Mouse (Mus musculus): ENCODE measurements around the gene Ablim1. TPM values are rescaled to one million over a fixed set of nuclear protein-coding genes. Genes with fewer than 3 reads are reported as not detected.

Ablim1 gene
- polyA plus RNA-seq (2015; fragmentation: Nextera tagmentation; extraction: Ambion mirVana) = 61.8 and 62.0 TPM in 2 replicates

DNA sequence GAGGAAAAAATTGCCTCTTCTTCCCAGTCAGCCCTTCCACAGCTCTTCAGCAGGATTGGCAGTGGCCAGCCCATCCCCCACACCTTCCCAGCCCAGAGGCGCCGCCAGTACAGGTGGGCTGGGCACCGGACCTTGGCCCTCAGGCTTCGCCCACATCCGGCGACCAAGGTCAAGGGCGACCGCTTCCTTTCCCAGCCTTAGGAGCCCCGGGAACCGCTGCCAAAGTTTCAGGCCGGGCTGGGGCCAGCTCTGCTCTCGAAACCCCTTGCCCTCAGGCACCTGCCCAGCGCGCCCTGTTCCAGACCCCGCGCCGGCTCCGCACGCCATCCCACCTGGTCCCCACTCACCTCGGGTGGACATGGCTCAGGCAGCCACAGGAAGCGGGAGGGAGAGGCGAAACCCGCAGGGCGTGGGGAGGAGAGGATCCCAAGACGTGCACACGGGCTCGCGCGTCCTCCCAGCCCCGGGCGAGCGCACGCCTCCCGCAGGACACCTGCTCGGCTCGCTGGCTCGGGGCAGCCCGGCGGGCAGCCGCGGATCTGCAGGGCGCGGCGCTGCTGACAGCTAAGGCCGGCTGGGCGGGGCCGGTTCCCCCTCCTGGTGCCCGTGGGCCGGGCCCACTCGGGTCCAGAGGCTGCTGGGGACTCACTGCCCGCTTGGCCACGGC, at the start of gene Ablim1:
Gene Ablim1, minus strand, starts transcription at position 574 of the 667 bp plus-strand sequence.
- Histone ChIP-seq H3K27me3 (ENCODE audit: control insufficient read depth, insufficient read depth, low read length) (no peaks in the 10 kb centered on the region), H3K9ac (ENCODE audit: low read length) (peak within 1 kb of the TSS; percentile 65), H3K27ac (replicated peaks) (peak within 1 kb of the TSS; percentile 79), H3K36me3 (ENCODE audit: control insufficient read depth, insufficient read depth, low read length) (no peaks in the 10 kb centered on the region), H3K4me1 (replicated peaks; ENCODE audit: control insufficient read depth, insufficient read depth) (peaks cover 3% of the 10 kb centered on the region; the same call in 1 of the 2 replicates), H3K4me2 (replicated peaks; ENCODE audit: low read depth) (peak within 1 kb of the TSS; percentile 96), H3K4me3 (ENCODE audit: low read depth, low read length) (peak within 1 kb of the TSS; percentile 60), H3K9me3 (ENCODE audit: control insufficient read depth, low read length) (no peaks in the 10 kb centered on the region)
- DNase-seq (ENCODE audit: low spot score) (peak; percentile 81), ATAC-seq (ENCODE audit: low FRiP score, low TSS enrichment) (peak; percentile 88)
- TF ChIP-seq CTCF (IDR thresholded peaks at IDR 0.05; ENCODE audit: low read depth) (peak; percentile 48; the same call in 1 of the 2 replicates), EP300 (optimal IDR thresholded peaks at IDR 0.05) (no peak)
- WGBS = under 1% methylated on average over 51 of the region's 52 CpGs

- Histone ChIP-seq H3K27me3 (ENCODE audit: control insufficient read depth, insufficient read depth, low read length) (no peaks in the 10 kb centered on the region), H3K4me2 (replicated peaks; ENCODE audit: low read depth) (peak overlapping the region; percentile 61), H3K4me1 (replicated peaks; ENCODE audit: control insufficient read depth, insufficient read depth) (peaks cover 23% of the 10 kb centered on the region), H3K9me3 (ENCODE audit: control insufficient read depth, low read length) (no peaks in the 10 kb centered on the region), H3K9ac (ENCODE audit: low read length) (no peak overlapping the region), H3K36me3 (ENCODE audit: control insufficient read depth, insufficient read depth, low read length) (no peaks in the 10 kb centered on the region), H3K27ac (replicated peaks) (no peak overlapping the region), H3K4me3 (ENCODE audit: low read depth, low read length) (no peak overlapping the region; the same call in 1 of the 2 replicates)
- DNase-seq (ENCODE audit: low spot score) = no peak
- 88% methylated on average over 7 of the region's 7 CpGs for WGBS
- no peak for ATAC-seq (ENCODE audit: low FRiP score, low TSS enrichment)
- TF ChIP-seq EP300 (optimal IDR thresholded peaks at IDR 0.05) (no peak), CTCF (IDR thresholded peaks at IDR 0.05; ENCODE audit: low read depth) (no peak)
These were observed 48.8 kb upstream of the Ablim1 start for GRCm38 (mm10) chr19:57363538-57363937.

DNA sequence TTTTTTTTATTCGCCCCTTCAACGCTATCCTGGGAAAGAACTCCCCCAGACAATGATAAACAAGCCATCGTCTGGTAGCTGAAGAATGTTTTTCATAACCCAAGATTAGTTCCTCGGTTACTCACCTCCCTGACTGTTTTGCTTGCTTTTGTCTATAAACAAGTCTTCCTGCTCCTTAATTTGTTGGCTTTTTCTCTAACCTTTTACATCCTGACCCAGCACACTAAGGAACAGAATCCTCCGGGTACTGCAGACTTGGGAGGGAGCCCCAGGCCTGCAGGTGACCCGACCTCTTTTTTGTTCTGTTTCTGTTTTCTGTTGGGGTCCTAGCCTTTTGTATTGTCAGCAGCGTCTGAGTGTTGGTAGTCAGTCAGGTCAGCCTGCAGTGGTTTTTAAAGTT, 48.4 kb upstream of the Ablim1 start:
- no peak for ATAC-seq (ENCODE audit: low FRiP score, low TSS enrichment)
- Histone ChIP-seq H3K4me1 (replicated peaks; ENCODE audit: control insufficient read depth, insufficient read depth) (peaks cover 23% of the 10 kb centered on the region), H3K27ac (replicated peaks) (0 out of 2 replicates have a peak overlapping the region, but pooled peaks have one; percentile 13), H3K9ac (ENCODE audit: low read length) (no peak overlapping the region), H3K4me2 (replicated peaks; ENCODE audit: low read depth) (peak overlapping the region; percentile 61), H3K4me3 (ENCODE audit: low read depth, low read length) (peak overlapping the region; percentile 11; the same call in 1 of the 2 replicates), H3K9me3 (ENCODE audit: control insufficient read depth, low read length) (no peaks in the 10 kb centered on the region), H3K27me3 (ENCODE audit: control insufficient read depth, insufficient read depth, low read length) (no peaks in the 10 kb centered on the region), H3K36me3 (ENCODE audit: control insufficient read depth, insufficient read depth, low read length) (no peaks in the 10 kb centered on the region)
- no peak for TF ChIP-seq CTCF (IDR thresholded peaks at IDR 0.05; ENCODE audit: low read depth)
- TF ChIP-seq EP300 (optimal IDR thresholded peaks at IDR 0.05) = no peak
- DNase-seq (ENCODE audit: low spot score) = no peak
- WGBS = 15% methylated on average over 7 of the region's 7 CpGs

GRCm38 (mm10) chr19:57362586-57362985, 47.9 kb upstream of the Ablim1 start:
- TF ChIP-seq EP300 (optimal IDR thresholded peaks at IDR 0.05) (no peak), CTCF (IDR thresholded peaks at IDR 0.05; ENCODE audit: low read depth) (no peak)
- Histone ChIP-seq H3K4me2 (replicated peaks; ENCODE audit: low read depth) (peak overlapping the region; percentile 61), H3K27me3 (ENCODE audit: control insufficient read depth, insufficient read depth, low read length) (no peaks in the 10 kb centered on the region), H3K4me3 (ENCODE audit: low read depth, low read length) (peak overlapping the region; percentile 11), H3K36me3 (ENCODE audit: control insufficient read depth, insufficient read depth, low read length) (no peaks in the 10 kb centered on the region), H3K9me3 (ENCODE audit: control insufficient read depth, low read length) (no peaks in the 10 kb centered on the region), H3K9ac (ENCODE audit: low read length) (no peak overlapping the region), H3K27ac (replicated peaks) (0 out of 2 replicates have a peak overlapping the region, but pooled peaks have one; percentile 13), H3K4me1 (replicated peaks; ENCODE audit: control insufficient read depth, insufficient read depth) (peaks cover 23% of the 10 kb centered on the region)
- ATAC-seq (ENCODE audit: low FRiP score, low TSS enrichment) = no peak
- DNase-seq (ENCODE audit: low spot score) = no peak
- WGBS = 43% methylated on average over 5 of the region's 5 CpGs

- Histone ChIP-seq H3K4me2 (replicated peaks; ENCODE audit: low read depth) (peak overlapping the region; percentile 61), H3K4me1 (replicated peaks; ENCODE audit: control insufficient read depth, insufficient read depth) (peaks cover 23% of the 10 kb centered on the region), H3K27me3 (ENCODE audit: control insufficient read depth, insufficient read depth, low read length) (no peaks in the 10 kb centered on the region), H3K9ac (ENCODE audit: low read length) (peak overlapping the region; percentile 100), H3K9me3 (ENCODE audit: control insufficient read depth, low read length) (no peaks in the 10 kb centered on the region), H3K4me3 (ENCODE audit: low read depth, low read length) (peak overlapping the region; percentile 96), H3K27ac (replicated peaks) (peak overlapping the region; percentile 98), H3K36me3 (ENCODE audit: control insufficient read depth, insufficient read depth, low read length) (no peaks in the 10 kb centered on the region)
- 18% methylated on average over 3 of the region's 3 CpGs for WGBS
- TF ChIP-seq EP300 (optimal IDR thresholded peaks at IDR 0.05) = no peak
- TF ChIP-seq CTCF (IDR thresholded peaks at IDR 0.05; ENCODE audit: low read depth) = no peak
- DNase-seq (ENCODE audit: low spot score) = no peak
- ATAC-seq (ENCODE audit: low FRiP score, low TSS enrichment) = no peak
These were observed 47.2 kb upstream of the Ablim1 start for GRCm38 (mm10) chr19:57361939-57362307.

Data from stomach, postnatal 0 days (tissue).